Mouse (Mus musculus): Measurements from ENCODE around the gene Nrap.

Gene Nrap

DNA sequence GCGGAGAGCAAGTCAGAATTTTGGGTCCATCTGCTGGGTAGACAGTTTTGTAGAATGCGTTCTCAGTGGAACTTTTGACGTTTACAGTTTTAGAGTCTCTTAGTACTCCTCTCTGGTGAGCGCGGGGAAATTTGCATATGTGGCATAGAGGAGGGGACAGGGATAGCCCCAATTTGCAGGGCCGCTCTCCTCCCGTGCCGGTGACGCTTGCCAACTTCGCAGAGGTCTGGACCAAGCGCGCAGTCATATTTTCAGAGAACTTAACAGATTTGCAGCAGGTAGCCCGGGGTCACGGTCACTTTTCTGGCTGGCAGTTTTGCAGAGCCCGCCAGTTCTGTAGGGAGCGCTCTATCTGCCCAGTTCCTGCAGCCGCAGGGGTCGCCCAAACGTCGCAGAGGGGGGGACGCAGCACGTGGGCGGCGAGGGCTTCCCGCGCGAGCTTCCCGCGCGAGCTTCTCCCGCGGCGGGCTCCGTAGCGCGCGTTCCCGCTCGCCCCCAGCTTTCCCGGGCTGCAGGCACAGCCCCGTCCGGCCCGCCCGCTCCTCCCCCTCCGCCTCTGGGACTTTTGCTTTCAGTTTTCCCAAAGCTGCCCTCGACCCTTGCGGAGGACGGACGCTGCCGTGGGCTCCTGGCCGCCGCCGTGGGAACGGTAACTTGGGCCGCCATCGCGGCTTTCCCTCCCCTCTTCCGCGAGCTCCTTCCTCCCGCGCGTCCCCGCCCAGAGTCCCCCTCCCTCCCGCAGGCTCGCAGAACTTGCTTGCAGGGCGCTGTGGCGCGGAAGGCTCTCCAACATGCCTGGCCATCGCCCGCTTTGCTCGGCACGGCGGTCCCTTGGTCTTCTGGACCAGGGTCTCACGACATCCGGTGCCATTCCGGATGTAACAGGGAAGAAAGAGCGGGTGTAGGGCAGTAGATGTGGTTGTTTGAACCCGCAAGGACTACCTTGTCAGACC lies 7.1 kb upstream of the Nrap start, which contains the start of gene Casp7:
Gene Casp7 (plus strand): TSS at position 461 of the 953 bp plus-strand sequence.
- in situ Hi-C loops (cut with MboI) = no loop called here

DNA sequence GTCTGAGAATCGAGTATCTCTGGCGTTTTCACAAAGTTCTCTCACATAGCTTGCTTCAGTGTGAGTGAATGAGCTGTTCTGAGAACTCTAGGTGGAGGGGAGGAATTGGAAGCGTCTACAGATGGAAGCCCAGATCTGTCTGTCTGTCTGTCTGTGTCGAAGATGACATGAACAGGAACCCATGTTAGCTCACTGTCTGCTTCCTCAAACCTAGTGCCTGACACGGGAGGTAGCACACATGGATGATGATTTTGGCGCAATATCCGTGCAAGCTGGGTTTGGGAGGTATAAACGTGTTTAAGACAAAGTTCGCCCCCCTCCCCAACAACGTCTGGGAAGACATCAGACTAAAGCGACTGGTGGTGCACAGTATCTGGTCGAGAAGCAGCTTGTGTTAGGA lies 6.4 kb upstream of the Nrap start:
- in situ Hi-C loops (cut with MboI) = no loop called here

DNA sequence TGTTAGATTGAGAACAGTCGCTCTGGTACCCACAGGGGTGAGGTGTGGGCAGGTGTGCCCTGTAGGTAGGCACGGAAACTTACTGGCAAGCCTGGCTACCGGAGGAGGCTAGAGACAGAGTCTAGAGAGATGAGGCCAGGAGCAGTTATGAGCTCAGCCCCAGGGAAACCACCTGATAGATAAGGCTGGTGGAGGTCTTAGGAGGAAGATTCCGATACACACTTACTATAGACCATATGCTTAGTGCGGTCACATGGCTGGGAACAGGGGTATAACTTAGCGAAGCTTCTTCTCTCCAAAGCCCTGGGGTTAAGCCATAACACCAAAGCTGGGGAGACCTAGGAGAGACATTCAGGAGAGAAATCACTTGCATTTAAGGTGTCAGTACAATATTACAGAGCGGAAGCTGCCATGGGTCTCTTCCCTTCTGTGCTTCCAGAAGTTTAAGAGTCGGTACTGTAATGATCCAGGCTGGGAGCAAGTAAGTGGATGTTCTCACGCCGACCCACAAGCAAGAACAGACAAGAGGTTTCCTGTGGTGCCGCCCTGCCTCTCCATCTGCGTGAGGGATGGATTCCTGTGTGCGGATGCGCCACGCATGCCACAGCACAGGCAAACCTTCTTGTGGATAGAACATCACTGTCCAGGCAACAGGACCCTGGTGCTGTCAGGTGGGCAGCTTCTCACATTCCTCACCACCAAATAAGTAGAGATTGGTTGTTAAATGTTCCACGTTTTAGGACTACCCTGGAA lies 5.5 kb upstream of the Nrap start:
- in situ Hi-C loops (cut with MboI) = no loop called here

DNA sequence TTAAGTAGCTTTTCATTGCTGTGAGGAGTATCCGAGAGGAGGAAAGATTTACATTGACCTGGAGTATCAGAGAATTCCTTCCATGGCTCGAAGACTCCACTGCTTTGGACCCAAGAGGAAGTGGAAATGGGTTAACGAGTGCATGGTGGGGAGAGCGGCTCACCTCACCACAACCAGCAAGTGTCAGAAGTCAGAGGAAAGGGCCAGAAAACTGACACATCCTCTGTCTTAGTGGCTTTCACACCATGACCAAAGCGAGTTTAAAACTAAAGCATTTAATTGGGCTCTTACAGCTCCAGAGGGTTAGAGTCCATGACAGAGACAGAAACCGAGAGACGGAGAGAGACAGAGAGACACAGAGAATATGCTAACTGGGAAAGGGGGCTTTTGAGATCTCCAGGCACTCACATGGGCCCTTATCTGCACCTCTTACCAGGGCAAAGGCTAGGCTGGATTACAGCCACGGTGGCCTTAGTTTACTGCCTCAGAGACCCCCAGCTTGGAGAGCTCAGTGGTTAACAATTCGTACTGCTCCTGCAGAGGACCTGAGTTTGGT lies 3.6 kb upstream of the Nrap start:
- in situ Hi-C loops (cut with MboI) = no loop called here

DNA sequence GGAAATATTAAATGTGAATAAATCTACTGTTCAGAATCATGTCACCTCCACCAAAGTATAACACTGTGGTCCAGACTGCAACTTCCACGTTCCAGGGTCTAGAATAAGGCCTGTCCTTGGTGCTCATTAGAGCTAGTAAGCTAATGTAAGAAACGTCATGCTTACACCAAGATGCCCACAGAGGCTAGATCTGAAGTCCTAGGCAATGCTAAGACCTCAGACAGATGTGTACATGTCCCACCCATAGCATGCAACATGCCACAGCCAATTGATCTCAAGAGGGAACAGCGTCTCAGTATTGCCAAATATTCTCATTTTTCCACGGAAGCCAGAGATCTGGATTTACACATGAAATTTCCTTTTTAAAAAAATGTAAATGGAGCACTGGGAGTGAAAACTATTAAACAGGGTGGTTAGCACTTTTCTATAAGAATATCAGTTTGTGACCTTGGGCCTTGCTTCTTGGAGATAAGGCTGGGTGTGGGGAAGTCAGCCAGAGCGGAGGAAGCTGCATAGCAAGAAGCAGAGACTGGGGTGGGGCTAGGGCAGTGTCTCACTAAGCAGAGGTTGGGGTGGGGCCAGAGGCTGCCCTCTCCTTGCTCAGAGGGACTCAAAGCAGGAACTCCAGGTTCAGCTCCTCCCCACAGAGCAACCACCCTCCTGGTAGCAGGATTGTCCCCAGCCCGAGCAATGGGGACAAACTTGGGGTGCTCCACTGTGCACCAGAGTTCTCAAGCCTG lies 1.6 kb upstream of the Nrap start:
- in situ Hi-C loops (cut with MboI) = no loop called here

DNA sequence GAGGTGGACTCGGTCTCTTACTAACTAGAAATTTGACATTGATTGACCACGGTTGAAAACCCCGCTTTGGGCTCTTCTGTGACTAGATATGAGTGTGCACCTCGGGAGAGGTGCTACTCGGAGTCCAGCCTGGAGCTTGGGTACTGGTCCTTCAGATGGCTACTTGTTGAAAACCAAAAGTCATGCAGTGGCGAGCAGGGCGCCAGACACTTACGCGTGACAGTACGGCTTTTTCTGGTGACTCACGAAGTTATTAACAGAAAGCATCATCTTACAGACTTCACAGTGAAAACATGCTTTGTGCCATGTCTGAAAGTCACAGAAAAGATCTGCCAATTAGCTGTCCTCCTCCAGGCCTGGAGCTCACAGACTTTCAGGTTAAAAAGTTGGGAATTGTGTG lies 661 bp downstream of the Nrap start:
- in situ Hi-C loops (cut with MboI) = no loop called here

DNA sequence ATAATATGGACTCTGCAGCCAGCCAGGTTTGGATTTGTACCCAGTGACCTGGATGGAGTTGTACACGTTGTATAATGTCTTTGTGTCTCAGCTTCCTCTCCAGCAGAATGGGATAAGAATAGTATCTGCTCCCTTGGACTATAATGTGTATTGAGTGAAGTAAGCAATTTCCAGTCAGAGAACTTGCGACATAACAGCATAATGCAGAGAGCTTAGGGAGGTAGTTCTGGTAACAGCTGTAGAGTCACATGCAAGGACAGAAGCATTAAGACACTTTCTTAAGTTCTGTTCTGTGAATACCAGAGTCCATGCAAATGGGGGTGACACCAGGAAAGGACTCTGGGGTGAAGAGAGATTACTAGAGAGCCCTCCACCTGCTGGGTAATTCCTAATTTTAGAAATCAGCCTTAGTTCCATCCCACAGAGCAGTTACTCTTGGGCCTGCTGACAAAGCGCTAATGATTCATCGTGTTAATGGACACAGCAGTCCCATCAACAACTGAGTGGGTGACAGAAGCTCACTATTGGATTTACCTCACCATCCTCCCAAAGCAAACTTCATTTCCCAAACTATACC lies 2.0 kb downstream of the Nrap start:
- in situ Hi-C loops (cut with MboI) = no loop called here

DNA sequence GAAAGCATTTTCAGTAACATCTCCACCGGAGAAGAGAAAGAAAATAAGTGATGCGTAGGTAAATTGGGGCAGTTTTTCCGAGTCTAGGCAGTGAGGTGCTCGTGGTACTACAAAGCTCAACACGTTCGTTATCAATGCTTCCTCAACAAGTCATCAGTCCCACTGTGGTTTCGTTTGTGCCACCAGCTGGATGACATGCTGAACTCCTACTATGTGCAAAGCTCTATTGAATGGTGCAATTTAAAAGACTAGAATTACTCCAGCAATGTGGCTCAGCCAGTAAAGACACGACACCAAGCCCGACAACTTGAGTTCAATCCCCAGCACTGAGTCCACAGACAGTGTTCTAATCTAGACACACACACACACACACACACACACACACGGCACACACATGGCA lies 3.7 kb downstream of the Nrap start:
- in situ Hi-C loops (cut with MboI) = no loop called here

DNA sequence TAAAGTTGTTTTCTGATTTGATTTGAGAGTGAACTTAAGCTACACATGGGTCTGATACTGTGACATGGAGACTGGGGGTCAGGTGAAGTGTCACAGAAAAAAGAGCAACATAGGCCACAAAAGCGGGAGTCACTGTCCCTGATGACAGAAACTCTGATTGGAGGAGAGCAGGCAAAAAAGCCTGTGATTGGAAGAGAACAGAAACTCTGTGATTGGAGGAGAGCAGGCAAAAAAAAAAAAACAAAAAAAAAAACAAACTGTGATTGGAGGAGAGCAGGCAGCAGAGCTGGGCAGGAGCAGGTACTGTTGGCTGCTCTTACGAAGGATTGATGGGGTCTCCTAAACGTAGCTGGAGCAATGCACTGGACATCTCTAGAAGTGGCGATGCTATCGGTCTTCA lies 4.3 kb downstream of the Nrap start:
- in situ Hi-C loops (cut with MboI) = no loop called here

DNA sequence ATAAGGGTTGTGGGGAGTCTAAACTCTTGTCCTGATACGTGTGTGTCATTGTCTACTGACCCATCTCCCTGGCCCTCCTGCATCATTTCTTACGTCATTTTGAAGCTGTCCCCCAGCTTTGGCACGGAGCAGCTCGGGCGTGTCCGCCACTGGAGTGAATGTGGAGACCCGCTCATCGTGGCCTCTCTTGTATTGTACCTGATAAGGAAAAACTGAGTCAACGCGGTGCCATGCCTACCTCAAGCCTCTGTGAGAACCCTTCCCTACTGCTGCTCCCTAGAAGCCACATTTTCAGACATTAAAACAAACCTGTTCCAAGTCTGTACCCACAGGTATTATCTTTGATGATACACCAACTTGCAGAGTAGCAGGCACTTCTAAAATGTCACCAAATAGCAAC lies 8.4 kb downstream of the Nrap start:
- in situ Hi-C loops (cut with MboI) = no loop called here

DNA sequence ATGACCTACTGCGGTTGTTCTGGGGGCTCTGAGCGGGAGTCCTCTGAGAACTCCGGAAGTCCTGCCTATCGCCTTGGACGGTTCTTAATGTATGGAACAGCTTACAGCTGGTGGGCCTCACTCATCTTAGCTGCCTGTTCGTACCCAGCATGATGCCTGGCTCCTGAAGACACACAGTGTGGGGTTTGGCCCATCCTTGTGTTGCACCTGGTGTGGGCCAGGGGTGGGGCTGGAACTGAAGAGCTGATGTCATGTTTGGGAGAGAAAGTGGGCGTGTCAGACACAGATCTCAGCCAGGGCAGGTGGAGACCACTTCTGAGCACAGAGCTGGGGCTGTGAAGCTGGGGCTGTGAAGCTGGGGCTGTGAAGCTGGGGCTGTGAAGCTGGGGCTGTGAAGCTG lies 9.5 kb downstream of the Nrap start:
- in situ Hi-C loops (cut with MboI) = no loop called here

DNA sequence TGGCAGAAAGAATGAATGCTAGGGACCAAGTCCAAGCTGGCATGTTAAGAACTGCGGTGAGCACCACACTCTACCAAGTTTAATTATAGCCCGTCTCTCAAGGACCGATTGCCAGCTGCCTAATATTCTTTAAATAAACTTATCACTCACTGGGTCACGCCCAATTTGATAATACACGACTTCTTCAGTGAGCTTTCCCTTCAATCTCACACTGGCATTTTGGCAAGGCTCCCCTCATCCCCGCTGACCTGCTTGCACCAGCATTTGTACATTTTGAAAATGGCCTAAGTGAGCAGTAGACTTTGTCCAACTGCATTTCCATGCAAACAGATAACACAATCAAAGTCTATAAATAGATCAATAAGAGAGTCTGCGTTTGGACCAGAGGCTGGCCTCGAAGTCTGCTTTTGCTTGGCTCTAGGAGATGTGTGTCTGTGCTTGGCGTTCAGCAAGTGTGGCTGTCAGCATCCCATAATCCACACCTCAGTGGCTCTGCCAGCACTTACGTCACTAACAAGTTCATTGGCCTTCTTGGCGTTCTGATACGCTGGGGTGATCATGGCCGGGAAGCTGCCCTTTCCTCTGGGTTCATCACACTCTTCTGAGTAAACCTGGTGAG lies 11.2 kb downstream of the Nrap start:
- in situ Hi-C loops (cut with MboI) = no loop called here

DNA sequence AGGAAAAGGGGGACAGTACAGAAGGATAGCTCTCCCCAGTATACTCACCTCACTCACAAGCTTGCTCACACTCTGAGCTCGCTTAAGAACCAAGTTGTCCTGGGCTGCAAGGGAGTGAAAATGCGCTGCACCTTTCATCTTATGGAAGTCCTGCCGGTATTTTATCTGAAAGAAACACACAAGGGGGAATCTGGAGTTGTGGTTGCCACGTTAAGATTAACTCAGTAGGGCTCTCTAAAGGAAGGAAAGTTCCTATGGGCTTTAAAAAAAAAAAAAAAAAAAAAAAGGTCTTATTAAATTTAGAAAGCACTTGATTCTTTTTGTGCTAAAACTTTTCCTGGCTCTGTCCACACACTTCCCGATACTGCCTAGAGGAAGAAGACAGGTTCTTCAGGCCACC lies 11.8 kb downstream of the Nrap start:
- in situ Hi-C loops (cut with MboI) = no loop called here

DNA sequence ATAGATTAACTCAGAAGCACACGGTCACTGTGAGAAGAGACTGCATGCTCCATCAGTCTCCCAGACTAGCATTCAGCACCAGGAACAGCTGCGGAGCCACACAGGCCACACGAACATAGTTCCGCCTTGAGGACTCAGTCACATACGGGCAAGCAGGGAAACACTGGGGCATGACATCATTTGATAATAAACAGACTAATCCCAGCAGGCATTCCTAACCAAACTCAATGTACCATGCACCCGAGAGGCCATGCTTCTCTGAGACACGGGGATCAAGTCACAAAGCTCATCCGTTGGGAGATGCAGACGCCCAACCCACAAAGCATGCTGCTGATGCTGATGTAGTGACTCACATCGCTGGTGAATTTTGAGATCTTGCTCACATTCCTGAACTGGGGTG lies 15.8 kb downstream of the Nrap start:
- in situ Hi-C loops (cut with MboI) = no loop called here

DNA sequence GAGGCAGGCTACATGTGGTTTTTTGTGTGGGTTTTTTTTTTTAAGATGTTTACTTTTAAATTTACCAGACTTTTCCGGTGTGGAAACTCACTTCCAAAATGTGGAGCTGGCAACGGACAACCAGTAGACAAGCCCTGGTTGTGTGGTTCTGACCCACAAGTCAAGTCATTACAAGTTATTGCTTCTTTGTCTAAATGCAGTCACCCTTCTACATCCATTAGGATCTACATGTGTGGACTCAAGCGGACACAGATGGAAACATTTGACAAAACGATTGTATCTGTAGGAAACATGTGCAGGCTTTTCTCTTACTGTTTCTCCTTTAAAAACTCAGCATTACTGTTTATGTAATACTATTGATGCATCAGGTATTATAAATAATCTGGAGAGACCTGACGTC lies 16.6 kb downstream of the Nrap start:
- in situ Hi-C loops (cut with MboI) = no loop called here

DNA sequence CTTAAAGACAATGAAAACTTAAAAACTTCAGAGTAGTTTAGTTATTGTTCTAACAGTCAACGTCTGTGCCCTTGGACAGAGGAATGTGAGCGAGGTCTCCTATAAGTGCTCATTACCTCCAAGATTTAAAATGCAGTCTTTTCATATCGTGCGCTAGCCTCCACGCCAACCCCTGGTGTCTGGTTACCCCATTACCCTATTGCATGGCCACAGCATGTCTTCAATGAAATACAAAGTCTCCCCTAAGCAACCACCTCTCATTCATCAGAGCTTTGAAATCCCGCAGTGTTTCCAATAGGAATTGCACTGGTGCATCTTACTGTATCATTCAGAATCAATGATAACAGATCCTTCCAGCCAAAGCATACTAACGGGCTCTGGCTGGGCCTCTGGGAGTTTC lies 17.6 kb downstream of the Nrap start:
- in situ Hi-C loops (cut with MboI) = no loop called here

DNA sequence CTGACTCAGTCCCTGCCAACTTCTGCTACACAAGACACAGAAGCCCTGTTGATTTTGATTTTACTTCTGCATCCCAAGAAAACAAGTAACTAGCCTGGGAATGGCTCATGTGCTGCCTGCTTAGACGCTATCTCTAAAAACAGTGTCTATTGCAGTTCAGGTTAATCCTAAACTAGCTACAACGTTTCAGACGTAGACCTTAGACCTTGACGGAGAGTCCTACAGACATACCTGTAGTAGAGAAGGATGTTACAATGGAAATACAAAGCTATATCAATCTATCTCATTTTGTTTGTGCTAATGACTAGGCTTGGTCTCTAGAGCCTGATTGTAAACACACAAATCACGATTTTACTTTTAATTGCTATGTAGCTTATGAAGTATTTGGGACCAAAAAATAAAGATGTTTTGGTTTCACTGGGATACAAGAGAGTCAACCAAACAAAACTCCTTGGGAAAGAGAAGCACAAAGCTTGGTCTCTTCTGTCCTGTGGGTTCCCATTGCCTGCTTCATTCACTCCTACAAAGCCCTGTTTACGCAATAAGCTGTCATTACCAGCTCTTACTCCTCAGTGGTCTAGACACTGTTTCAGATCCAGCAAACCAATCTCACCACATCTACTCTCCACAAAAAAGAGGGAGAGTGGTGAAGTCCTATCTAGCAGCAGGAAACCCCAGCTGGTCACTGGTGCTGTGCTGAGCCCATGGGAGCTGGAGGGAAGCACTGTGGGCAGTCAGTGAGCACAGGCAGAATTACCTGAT lies 19.3 kb downstream of the Nrap start:
- in situ Hi-C loops (cut with MboI) = no loop called here

DNA sequence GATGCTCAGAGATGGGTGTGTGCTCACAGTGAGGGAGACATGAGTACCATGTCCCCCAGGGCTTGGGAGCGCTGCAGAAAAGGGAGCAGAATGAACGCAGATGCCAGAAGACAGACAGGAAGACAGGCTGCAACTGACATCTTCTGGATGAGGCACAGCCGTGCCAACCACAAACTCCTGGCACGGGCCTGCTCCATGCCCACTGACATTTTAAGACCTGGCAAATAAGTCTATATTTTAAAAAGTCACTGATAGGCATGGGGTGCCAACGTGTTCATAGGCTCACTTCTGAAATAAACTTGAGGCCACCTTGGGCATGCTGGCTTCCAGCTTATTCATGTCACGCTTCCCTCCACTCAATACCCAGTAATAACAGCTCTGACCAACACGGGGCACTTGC lies 20.9 kb downstream of the Nrap start:
- in situ Hi-C loops (cut with MboI) = no loop called here

DNA sequence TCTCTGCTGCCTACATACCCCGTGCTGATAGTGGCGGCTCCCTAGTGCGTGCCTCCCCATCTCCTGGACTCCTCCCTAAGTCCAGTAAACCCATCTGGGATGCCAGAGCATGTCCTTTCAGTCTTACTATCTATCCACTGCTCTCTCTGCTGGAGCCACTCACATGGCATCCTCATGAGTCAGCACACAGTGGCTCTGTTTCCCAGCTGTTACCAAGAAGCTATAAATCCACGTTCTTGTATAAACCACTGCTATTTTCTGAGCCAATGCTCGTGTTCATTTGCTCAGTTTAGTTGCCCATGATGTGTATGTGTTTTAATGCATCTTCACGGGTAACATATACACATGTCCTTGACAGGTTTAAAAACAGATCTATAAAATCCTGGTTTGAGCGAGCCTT lies 22.1 kb downstream of the Nrap start:
- in situ Hi-C loops (cut with MboI) = no loop called here

DNA sequence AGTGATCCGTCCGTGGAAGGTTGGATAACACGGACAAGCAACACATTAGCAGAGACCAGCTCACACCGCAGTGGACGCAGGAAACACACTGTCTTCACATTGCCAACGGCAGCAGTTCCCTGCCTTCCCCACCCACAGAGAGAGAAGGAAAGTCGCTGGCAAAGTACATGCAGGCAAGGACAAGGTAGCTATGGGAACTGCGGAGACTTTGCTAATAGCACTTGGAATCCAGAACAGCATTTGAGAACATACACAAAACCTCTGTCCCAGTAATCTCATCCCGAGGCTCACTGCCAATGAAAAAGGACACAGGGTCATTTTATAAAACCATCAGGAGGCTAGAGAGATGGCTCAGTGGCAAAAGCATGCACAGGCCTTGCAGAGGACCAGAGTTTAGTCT lies 23.2 kb downstream of the Nrap start:
- in situ Hi-C loops (cut with MboI) = no loop called here

DNA sequence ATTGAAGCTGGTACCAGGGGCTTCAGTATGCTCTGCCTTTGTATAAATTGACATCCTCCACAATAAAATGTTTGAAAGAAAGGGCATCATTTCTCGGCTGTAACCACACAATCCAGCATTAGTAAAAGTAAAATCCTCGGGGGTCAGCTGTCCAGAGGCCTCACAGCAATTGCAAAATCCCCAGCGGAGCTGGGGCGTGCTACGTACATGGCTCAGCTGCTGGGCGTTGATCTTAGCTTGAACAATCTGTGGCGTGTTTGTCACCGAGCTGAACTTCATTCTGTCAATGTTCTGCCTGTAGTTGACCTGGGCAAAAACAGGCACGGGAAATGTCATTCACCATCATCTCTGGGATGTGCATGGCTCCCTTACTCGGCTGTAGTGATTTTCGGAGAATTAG lies 23.7 kb downstream of the Nrap start:
- in situ Hi-C loops (cut with MboI) = no loop called here

Data from mature B cell (primary cell).